Mouse (Mus musculus) megakaryocyte, embryonic 14.5 days (primary cell): ENCODE measurements at regions not wholly inside any gene's neighbourhood (a gene's known extent, or its start where the extent isn't known, plus 50 kb on each side); places are given as distances from the start of the nearest gene placed in this dataset.

ENCODE experiments used
- FLI1 ChIP-seq: IDR thresholded peaks from 2 replicates; pipeline ENCODE4 v1.6.1; 2012; ENCODE audit warnings: low read length, inconsistent platforms, mixed read lengths
- GATA1 ChIP-seq: IDR thresholded peaks from 3 replicates; pipeline ENCODE4 v1.6.1; 2012; ENCODE audit warnings: mixed read lengths, low read length, inconsistent platforms, borderline replicate concordance

DNA sequence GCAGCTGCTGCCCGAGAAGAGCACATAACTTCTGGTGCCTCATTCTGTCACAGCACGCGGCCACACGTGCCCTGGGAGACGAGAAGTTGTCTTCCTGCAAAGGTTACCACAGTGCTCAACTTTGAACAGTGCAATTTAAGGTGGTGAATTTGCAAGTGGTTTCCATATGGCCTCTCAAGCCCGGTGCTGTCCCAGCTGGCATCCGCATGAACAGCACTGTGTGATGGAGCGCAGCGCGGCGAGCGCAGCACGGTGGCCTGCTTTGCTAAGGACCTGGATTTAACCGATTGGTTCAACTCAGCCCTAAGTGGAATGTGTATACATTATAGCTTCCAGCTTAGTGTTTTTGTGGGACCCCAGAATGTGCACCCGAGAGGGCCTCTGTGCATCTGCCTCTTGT is 89.6 kb upstream of the Arglu1 start:
- no peak for TF ChIP-seq GATA1
- no peak for TF ChIP-seq FLI1
